Comparison of ENCODE assay signal across 9 mouse cellular contexts in the genomic region with DNA sequence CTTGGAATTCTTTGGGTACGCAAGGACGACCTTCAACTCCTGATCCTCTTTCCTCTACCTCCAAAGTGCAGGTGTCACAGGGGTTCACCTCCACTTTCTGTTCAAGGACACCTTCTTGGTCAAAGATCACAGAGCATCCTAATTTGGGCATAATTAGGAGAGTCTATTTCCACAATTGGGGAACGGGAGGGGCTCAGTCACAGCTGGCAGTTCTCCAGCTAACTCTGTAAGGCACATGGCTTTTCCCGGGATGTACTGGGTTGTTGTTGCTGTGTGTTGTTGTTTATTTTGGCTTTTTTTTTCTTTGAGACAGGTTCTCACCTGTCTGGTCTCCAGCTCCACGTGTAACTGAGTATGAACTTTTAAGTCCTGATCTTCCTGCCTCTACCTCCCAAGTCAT. TPM values are rescaled to one million over a fixed set of nuclear protein-coding genes. Genes with fewer than 3 reads are reported as not detected.
A peak's percentile ranks its signal among the peaks of the same experiment; 100 is the strongest.
DNase-seq lines count a peak whose midpoint lies in the region; ATAC-seq and TF ChIP-seq lines count a peak whose summit lies in the region.
"Had no signal": no experiment of that assay in that cellular context is flagged by ENCODE, and none has a peak within 500 bp of the region (broad histone marks: within the 10 kb centered on the region; RNA-seq: fewer than 3 reads in every experiment).

No protein-coding gene starts in this region.

- 31% methylated on average over 5 of the region's 5 CpGs for WGBS in heart, embryonic 12.5 days
- 41% methylated on average over 5 of the region's 5 CpGs for WGBS in hindbrain, postnatal 0 days
- WGBS in midbrain, embryonic 13.5 days, result 46% methylated on average over 5 of the region's 5 CpGs

- intact Hi-C loops in heart, postnatal 14 days (cut with DNase I), result no loop called here

- no peaks in the 10 kb centered on the region for H3K9me3 ChIP-seq in heart, embryonic 12.5 days (replicated peaks)
- H3K9me3 ChIP-seq in hindbrain, postnatal 0 days (ENCODE audit: low read length), result no peaks in the 10 kb centered on the region
- no peaks in the 10 kb centered on the region for H3K9me3 ChIP-seq in midbrain, embryonic 13.5 days

- H3K4me1 ChIP-seq in heart, embryonic 12.5 days (replicated peaks), result no peaks in the 10 kb centered on the region
- H3K4me1 ChIP-seq in hindbrain, postnatal 0 days (ENCODE audit: insufficient read depth, low read length), result peaks cover 4% of the 10 kb centered on the region; the same call in 1 of the 2 replicates
- H3K4me1 ChIP-seq in midbrain, embryonic 13.5 days (replicated peaks), result peaks cover 10% of the 10 kb centered on the region

- peak overlapping the region; percentile 68 for H3K4me3 ChIP-seq in heart, embryonic 12.5 days
- peak overlapping the region; percentile 55 for H3K4me3 ChIP-seq in hindbrain, postnatal 0 days (ENCODE audit: low read length)
- peak overlapping the region; percentile 51 for H3K4me3 ChIP-seq in midbrain, embryonic 13.5 days (replicated peaks)

- H3K27me3 ChIP-seq in heart, embryonic 12.5 days (replicated peaks), result no peaks in the 10 kb centered on the region
- H3K27me3 ChIP-seq in hindbrain, postnatal 0 days (ENCODE audit: insufficient read depth, low read length), result no peaks in the 10 kb centered on the region; the same call in 1 of the 2 replicates
- peaks cover 28% of the 10 kb centered on the region for H3K27me3 ChIP-seq in midbrain, embryonic 13.5 days

- TF ChIP-seq CTCF in hindbrain, postnatal 0 days (IDR thresholded peaks at IDR 0.05; ENCODE audit: low read depth), result no peak

- H3K9ac ChIP-seq in heart, embryonic 12.5 days, result no peak overlapping the region; the same call in 1 of the 2 replicates
- peak overlapping the region; percentile 52; the same call in 1 of the 2 replicates for H3K9ac ChIP-seq in hindbrain, postnatal 0 days (replicated peaks; ENCODE audit: low read length)
- H3K9ac ChIP-seq in midbrain, embryonic 13.5 days (replicated peaks), result no peak overlapping the region; the same call in 1 of the 2 replicates

- no peak overlapping the region for H3K27ac ChIP-seq in heart, embryonic 12.5 days (ENCODE audit: poor library complexity, severe bottlenecking)
- H3K27ac ChIP-seq in hindbrain, postnatal 0 days, result no peak overlapping the region
- no peak overlapping the region for H3K27ac ChIP-seq in midbrain, embryonic 13.5 days

- no peaks in the 10 kb centered on the region for H3K36me3 ChIP-seq in heart, embryonic 12.5 days
- H3K36me3 ChIP-seq in hindbrain, postnatal 0 days (ENCODE audit: insufficient read depth, low read length), result no peaks in the 10 kb centered on the region
- H3K36me3 ChIP-seq in midbrain, embryonic 13.5 days, result no peaks in the 10 kb centered on the region

- no peak for ATAC-seq in heart, embryonic 12.5 days (ENCODE audit: insufficient number of reproducible peaks, low FRiP score)
- no peak for ATAC-seq in hindbrain, postnatal 0 days
- no peak for ATAC-seq in midbrain, embryonic 13.5 days

- peak overlapping the region; percentile 85 for H3K4me2 ChIP-seq in heart, embryonic 12.5 days
- H3K4me2 ChIP-seq in hindbrain, postnatal 0 days (ENCODE audit: low read depth, low read length), result peak overlapping the region; percentile 93
- H3K4me2 ChIP-seq in midbrain, embryonic 13.5 days (replicated peaks), result peak overlapping the region; percentile 87

- no peak for DNase-seq in heart, postnatal 14 days
- DNase-seq in cerebellum, adult 9-10 months, result peak; percentile 56
- DNase-seq in hindbrain, postnatal 0 days (ENCODE audit: low spot score), result no peak
- DNase-seq in layer of hippocampus, adult 18-20 months (ENCODE audit: low spot score in 2 of 2), result no peak
- no peak for DNase-seq in gastrocnemius, adult 18-20 months (ENCODE audit: low spot score)
- no peak for DNase-seq in ovary, postnatal 14 days (ENCODE audit: low spot score)

RNA-seq across cellular contexts. Expression of a gene that starts 0.5 kb away (rescaled TPM):
- polyA plus RNA-seq in heart, embryonic 12.5 days (2016; fragmentation: Nextera tagmentation; extraction: Ambion mirVana), result 6.9 and 7.1 TPM in 2 replicates
- total RNA-seq in heart, postnatal 14 days (2021), result 1 to 10 TPM; 5.5 to 7.4 TPM
- 2.2 and 3.8 TPM in 2 replicates for total RNA-seq in hindbrain, postnatal 0 days (2014; rRNA removed)
- polyA plus RNA-seq in hindbrain, postnatal 0 days (2015; fragmentation: Nextera tagmentation; extraction: Ambion mirVana), result 2.2 and 2.4 TPM in 2 replicates
- 0.92 and 1.1 TPM in 2 replicates for polyA plus RNA-seq in midbrain, embryonic 13.5 days (2015; fragmentation: Nextera tagmentation; extraction: Ambion mirVana)
- 1 to 10 TPM; 8.2 to 8.8 TPM for total RNA-seq in layer of hippocampus, adult 18-20 months (2021)
- under 1 TPM; 0.82 to 0.90 TPM for total RNA-seq in gastrocnemius, adult 18-20 months (2021)
- polyA plus RNA-seq: erythroblast, embryonic 14.5 days had no signal

RNA-seq across cellular contexts. Expression of a gene that starts 6.6 kb away (rescaled TPM):
- 14.7 and 14.8 TPM in 2 replicates for polyA plus RNA-seq in heart, embryonic 12.5 days (2016; fragmentation: Nextera tagmentation; extraction: Ambion mirVana)
- total RNA-seq in heart, postnatal 14 days (2021), result 1 to 10 TPM; 9.1 to 9.9 TPM
- 52.5 and 71.4 TPM in 2 replicates for total RNA-seq in hindbrain, postnatal 0 days (2014; rRNA removed)
- polyA plus RNA-seq in hindbrain, postnatal 0 days (2015; fragmentation: Nextera tagmentation; extraction: Ambion mirVana), result 39.5 and 41.1 TPM in 2 replicates
- polyA plus RNA-seq in midbrain, embryonic 13.5 days (2015; fragmentation: Nextera tagmentation; extraction: Ambion mirVana), result 46.9 and 48.6 TPM in 2 replicates
- 10 to 100 TPM; 38.1 to 43.7 TPM for total RNA-seq in layer of hippocampus, adult 18-20 months (2021)
- 10 to 100 TPM; 17.2 to 17.5 TPM for total RNA-seq in gastrocnemius, adult 18-20 months (2021)
